ENCODE assay signal across 13 mouse cellular contexts in genomic region chr9:72808586-72808985, GRCm38 (mm10). TPM values are rescaled to one million over a fixed set of nuclear protein-coding genes. Genes with fewer than 3 reads are reported as not detected.
A peak's percentile ranks its signal among the peaks of the same experiment; 100 is the strongest.
DNase-seq lines count a peak whose midpoint lies in the region; ATAC-seq and TF ChIP-seq lines count a peak whose summit lies in the region.
"Had no signal": no experiment of that assay in that cellular context is flagged by ENCODE, and none has a peak within 500 bp of the region (broad histone marks: within the 10 kb centered on the region; RNA-seq: fewer than 3 reads in every experiment).

No protein-coding gene starts in this region.

- DNase-seq in heart, postnatal 36 days, result no peak
- DNase-seq in 3134 (ENCODE audit: extremely low read depth, insufficient read length, low spot score), result peak; percentile 10
- DNase-seq in embryonic facial prominence, embryonic 11.5 days (ENCODE audit: low spot score), result no peak
- no peak for DNase-seq in hindbrain, postnatal 0 days (ENCODE audit: low spot score)
- DNase-seq in retina, embryonic 14.5 days (ENCODE audit: low spot score), result no peak
- DNase-seq in cerebellum, adult 11-12 months, result no peak
- no peak for DNase-seq in spleen, adult 12 weeks (ENCODE audit: low spot score)
- DNase-seq: heart, postnatal 4 days had no signal

- WGBS in heart, embryonic 14.5 days, result 35% methylated on average over 3 of the region's 3 CpGs
- WGBS in embryonic facial prominence, embryonic 11.5 days, result 4% methylated on average over 3 of the region's 3 CpGs
- WGBS in hindbrain, postnatal 0 days, result 25% methylated on average over 3 of the region's 3 CpGs

- no peak overlapping the region; the same call in 1 of the 2 replicates for H3K9ac ChIP-seq in heart, embryonic 14.5 days (ENCODE audit: low read length)
- H3K9ac ChIP-seq in embryonic facial prominence, embryonic 11.5 days (replicated peaks; ENCODE audit: low read length), result 0 out of 2 replicates have a peak overlapping the region, but pooled peaks have one; percentile 18
- H3K9ac ChIP-seq in hindbrain, postnatal 0 days (replicated peaks; ENCODE audit: low read length), result no peak overlapping the region
- H3K9ac ChIP-seq: liver, embryonic 14.5 days had no signal

- H3K4me3 ChIP-seq in heart, embryonic 14.5 days (ENCODE audit: control insufficient read depth in 1 of 2, insufficient read depth in 1 of 2, low read depth in 1 of 2, low read length in 2 of 2), result no peak overlapping the region
- H3K4me3 ChIP-seq in embryonic facial prominence, embryonic 11.5 days (ENCODE audit: low read depth, low read length), result peak overlapping the region; percentile 91; the same call in 1 of the 2 replicates
- H3K4me3 ChIP-seq in hindbrain, postnatal 0 days (ENCODE audit: low read length), result no peak overlapping the region

- H3K27me3 ChIP-seq in heart, embryonic 14.5 days (ENCODE audit: control insufficient read depth, insufficient read depth, low read length), result no peaks in the 10 kb centered on the region
- H3K27me3 ChIP-seq in embryonic facial prominence, embryonic 11.5 days (ENCODE audit: control insufficient read depth, insufficient read depth, low read length), result no peaks in the 10 kb centered on the region
- H3K27me3 ChIP-seq in hindbrain, postnatal 0 days (ENCODE audit: insufficient read depth, low read length), result no peaks in the 10 kb centered on the region; the same call in 1 of the 2 replicates
- H3K27me3 ChIP-seq: CH12.LX had no signal

- H3K36me3 ChIP-seq in heart, embryonic 14.5 days (ENCODE audit: control insufficient read depth, insufficient read depth, low read length), result no peaks in the 10 kb centered on the region
- no peaks in the 10 kb centered on the region for H3K36me3 ChIP-seq in embryonic facial prominence, embryonic 11.5 days (replicated peaks; ENCODE audit: control insufficient read depth, insufficient read depth, low read depth, low read length)
- no peaks in the 10 kb centered on the region for H3K36me3 ChIP-seq in hindbrain, postnatal 0 days (ENCODE audit: insufficient read depth, low read length)

- no peak overlapping the region for H3K27ac ChIP-seq in heart, embryonic 14.5 days (replicated peaks in 1 of 2; ENCODE audit: control insufficient read depth in 1 of 2, insufficient read depth in 1 of 2, low read depth in 2 of 2, low read length in 2 of 2)
- no peak overlapping the region for H3K27ac ChIP-seq in embryonic facial prominence, embryonic 11.5 days (replicated peaks; ENCODE audit: low read depth, low read length)
- no peak overlapping the region for H3K27ac ChIP-seq in hindbrain, postnatal 0 days
- H3K27ac ChIP-seq: liver, embryonic 14.5 days had no signal

- no peaks in the 10 kb centered on the region for H3K9me3 ChIP-seq in heart, embryonic 14.5 days (ENCODE audit: control insufficient read depth, low read length)
- H3K9me3 ChIP-seq in embryonic facial prominence, embryonic 11.5 days (replicated peaks; ENCODE audit: control insufficient read depth, low read length), result no peaks in the 10 kb centered on the region
- no peaks in the 10 kb centered on the region for H3K9me3 ChIP-seq in hindbrain, postnatal 0 days (ENCODE audit: low read length)

- peak overlapping the region; percentile 93 for H3K4me2 ChIP-seq in heart, embryonic 14.5 days (ENCODE audit: low read length)
- peak overlapping the region; percentile 98 for H3K4me2 ChIP-seq in embryonic facial prominence, embryonic 11.5 days (ENCODE audit: low read depth, low read length)
- peak overlapping the region; percentile 99 for H3K4me2 ChIP-seq in hindbrain, postnatal 0 days (ENCODE audit: low read depth, low read length)

- peaks cover 3 to 27% of the 10 kb centered on the region in 2 experiments for H3K4me1 ChIP-seq in heart, embryonic 14.5 days (ENCODE audit: control insufficient read depth in 2 of 2, insufficient read depth in 2 of 2, low read length in 2 of 2)
- no peaks in the 10 kb centered on the region; the same call in 1 of the 2 replicates for H3K4me1 ChIP-seq in embryonic facial prominence, embryonic 11.5 days (ENCODE audit: control insufficient read depth, insufficient read depth, low read length)
- 0 out of 2 replicates have a peak, but pooled peaks cover 3% of the 10 kb centered on the region for H3K4me1 ChIP-seq in hindbrain, postnatal 0 days (ENCODE audit: insufficient read depth, low read length)

- intact Hi-C loops in heart, postnatal 36 days (cut with DNase I), result loop anchor here (5.0 kb wide), 1 partner anchor 74 kb away; no protein-coding TSS in a partner anchor

- no peak for ATAC-seq in heart, embryonic 14.5 days (ENCODE audit: insufficient number of reproducible peaks, insufficient read depth, low FRiP score, low read depth)
- no peak for ATAC-seq in embryonic facial prominence, embryonic 11.5 days (replicated peaks; ENCODE audit: insufficient number of reproducible peaks, low FRiP score, low TSS enrichment, low read depth)
- ATAC-seq in hindbrain, postnatal 0 days, result no peak
- ATAC-seq: activated CD4-positive, CD25-positive, alpha-beta regulatory T cell, adult 4 months had no signal

- TF ChIP-seq CTCF in hindbrain, postnatal 0 days (IDR thresholded peaks at IDR 0.05; ENCODE audit: low read depth), result no peak

RNA-seq across cellular contexts. Expression of gene Prtg, which starts 1.9 kb away (rescaled TPM):
- 0.82 and 1.1 TPM in 2 replicates for polyA plus RNA-seq in heart, embryonic 14.5 days (2014; fragmentation: Nextera tagmentation; extraction: Ambion mirVana)
- under 1 TPM; 0.30 to 0.33 TPM for total RNA-seq in heart, postnatal 36 days (2021)
- 3.8 and 3.9 TPM in 2 replicates for polyA plus RNA-seq in embryonic facial prominence, embryonic 11.5 days (2014; fragmentation: Nextera tagmentation; extraction: Ambion mirVana)
- total RNA-seq in hindbrain, postnatal 0 days (2014; rRNA removed), result 1.4 and 4.4 TPM in 2 replicates
- 0.59 and 0.65 TPM in 2 replicates for polyA plus RNA-seq in hindbrain, postnatal 0 days (2015; fragmentation: Nextera tagmentation; extraction: Ambion mirVana)
- total RNA-seq: CH12.LX; monocyte, adult 5-6 weeks had no signal
- polyA plus RNA-seq: activated CD4-positive, CD25-positive, alpha-beta regulatory T cell, adult 4 months had no signal
